Mouse (Mus musculus): ENCODE results near the gene Fis1. TPM values are rescaled to one million over a fixed set of nuclear protein-coding genes. Genes with fewer than 3 reads are reported as not detected.
A peak's percentile ranks its signal among the peaks of the same experiment; 100 is the strongest.

The Fis1 gene
- 100 to 1,000 TPM; 233 to 242 TPM for total RNA-seq (2021)
- long read RNA-seq, experiment 1, transcript Fis1-202 (5 exons, 948 nt) = minor isoform, 44 of 150 reads
- long read RNA-seq, experiment 1, transcript Fis1-201 (5 exons, 786 nt) = major isoform, 94 of 150 reads
- long read RNA-seq, experiment 1, partial matches to known transcripts = 1 of 150 reads
- long read RNA-seq, experiment 1, other reads (novel, unspliced or antisense) = 7 of 150 reads
- long read RNA-seq, experiment 2, transcript Fis1-201 (5 exons, 786 nt) = major isoform, 81 of 118 reads
- long read RNA-seq, experiment 2, transcript Fis1-202 (5 exons, 948 nt) = minor isoform, 31 of 118 reads
- long read RNA-seq, experiment 2, partial matches to known transcripts = 1 of 118 reads
- long read RNA-seq, experiment 2, other reads (novel, unspliced or antisense) = 4 of 118 reads

- intact Hi-C loops (cut with DNase I) = no loop called here
- peak; percentile 95 to 96 for DNase-seq (ENCODE audit: low spot score in 2 of 2)
Measured at GRCm38 (mm10) chr5:136953015-136953414, at the start of gene Fis1. Fis1 (plus strand) TSS chr5:136953275.

GRCm38 (mm10) chr5:136904621-136905020, 48.5 kb upstream of the Fis1 start:
- intact Hi-C loops (cut with DNase I) = no loop called here
- no peak for DNase-seq (ENCODE audit: low spot score in 2 of 2)

GRCm38 (mm10) chr5:136905630-136906029, 47.4 kb upstream of the Fis1 start:
- intact Hi-C loops (cut with DNase I) = no loop called here
- DNase-seq (ENCODE audit: low spot score in 2 of 2) = no peak

- intact Hi-C loops (cut with DNase I) = no loop called here
- DNase-seq (ENCODE audit: low spot score in 2 of 2) = no peak
Measured at GRCm38 (mm10) chr5:136907587-136907986, 45.5 kb upstream of the Fis1 start.

- DNase-seq (ENCODE audit: low spot score in 2 of 2) = peak; percentile 95 to 97
- intact Hi-C loops (cut with DNase I) = no loop called here
Measured at GRCm38 (mm10) chr5:136907991-136908857, 44.9 kb upstream of the Fis1 start, which contains the start of gene Ift22. Ift22 (plus strand) TSS chr5:136908150.

- intact Hi-C loops (cut with DNase I) = no loop called here
- DNase-seq (ENCODE audit: low spot score in 2 of 2) = no peak
Measured at GRCm38 (mm10) chr5:136914183-136914582, 38.9 kb upstream of the Fis1 start.

GRCm38 (mm10) chr5:136917613-136918242, 35.3 kb upstream of the Fis1 start:
- DNase-seq (ENCODE audit: low spot score in 2 of 2) = no peak
- intact Hi-C loops (cut with DNase I) = no loop called here

GRCm38 (mm10) chr5:136918655-136919472, 34.2 kb upstream of the Fis1 start:
- intact Hi-C loops (cut with DNase I) = no loop called here
- peak; percentile 71 to 85 for DNase-seq (ENCODE audit: low spot score in 2 of 2)

GRCm38 (mm10) chr5:136919546-136920301, 33.4 kb upstream of the Fis1 start:
- DNase-seq (ENCODE audit: low spot score in 2 of 2) = no peak
- intact Hi-C loops (cut with DNase I) = no loop called here

- DNase-seq (ENCODE audit: low spot score in 2 of 2) = no peak
- intact Hi-C loops (cut with DNase I) = no loop called here
Measured at GRCm38 (mm10) chr5:136922830-136923229, 30.2 kb upstream of the Fis1 start.

- no peak for DNase-seq (ENCODE audit: low spot score in 2 of 2)
- intact Hi-C loops (cut with DNase I) = no loop called here
Measured at GRCm38 (mm10) chr5:136923751-136924478, 29.2 kb upstream of the Fis1 start.

GRCm38 (mm10) chr5:136929073-136929472, 24.0 kb upstream of the Fis1 start:
- intact Hi-C loops (cut with DNase I) = no loop called here
- peak; percentile 90 to 92 for DNase-seq (ENCODE audit: low spot score in 2 of 2)

- intact Hi-C loops (cut with DNase I) = loop anchor here (5.0 kb wide), 1 partner anchor 175 kb away; no protein-coding TSS in a partner anchor
- DNase-seq (ENCODE audit: low spot score in 2 of 2) = no peak
Measured at GRCm38 (mm10) chr5:136931896-136932295, 21.2 kb upstream of the Fis1 start.

- DNase-seq (ENCODE audit: low spot score in 2 of 2) = no peak
- intact Hi-C loops (cut with DNase I) = loop anchor here (5.0 kb wide), 1 partner anchor 174 kb away; no protein-coding TSS in a partner anchor
Measured at GRCm38 (mm10) chr5:136932956-136933355, 20.1 kb upstream of the Fis1 start.

GRCm38 (mm10) chr5:136933930-136934329, 19.1 kb upstream of the Fis1 start:
- intact Hi-C loops (cut with DNase I) = loop anchor here (5.0 kb wide), 1 partner anchor 173 kb away; no protein-coding TSS in a partner anchor
- DNase-seq (ENCODE audit: low spot score in 2 of 2) = no peak

GRCm38 (mm10) chr5:136935905-136936695, 17.0 kb upstream of the Fis1 start:
- DNase-seq (ENCODE audit: low spot score in 2 of 2) = no peak
- intact Hi-C loops (cut with DNase I) = no loop called here

- DNase-seq (ENCODE audit: low spot score in 2 of 2) = no peak
- intact Hi-C loops (cut with DNase I) = no loop called here
Measured at GRCm38 (mm10) chr5:136936750-136937149, 16.3 kb upstream of the Fis1 start.
